Mouse (Mus musculus) liver, adult (tissue): ENCODE measurements around the gene Amotl2.

Source experiments
- GATA4 ChIP-seq: IDR thresholded peaks from 2 replicates; pipeline ENCODE4 v1.6.1; 2014; ENCODE audit warnings: mild to moderate bottlenecking, low read length; ENCODE audit not compliant: insufficient replicate concordance

Gene Amotl2

GRCm38 (mm10) chr9:102726811-102727210 is 10.3 kb downstream of the Amotl2 start:
- TF ChIP-seq GATA4 = no peak

- TF ChIP-seq GATA4 = peak; percentile 70; the same call in 1 of the 2 replicates
Observed at GRCm38 (mm10) chr9:102727662-102728468, 11.4 kb downstream of the Amotl2 start.

- no peak for TF ChIP-seq GATA4
Observed at GRCm38 (mm10) chr9:102728469-102728747, 11.9 kb downstream of the Amotl2 start.

GRCm38 (mm10) chr9:102729093-102729845 is 12.8 kb downstream of the Amotl2 start:
- no peak for TF ChIP-seq GATA4

- no peak for TF ChIP-seq GATA4
Observed at GRCm38 (mm10) chr9:102729876-102730413, 13.5 kb downstream of the Amotl2 start.

- TF ChIP-seq GATA4 = no peak
Observed at GRCm38 (mm10) chr9:102731044-102731471, 14.6 kb downstream of the Amotl2 start.

GRCm38 (mm10) chr9:102731574-102732175 is 15.2 kb downstream of the Amotl2 start:
- TF ChIP-seq GATA4 = no peak

- TF ChIP-seq GATA4 = no peak
Observed at GRCm38 (mm10) chr9:102732326-102732865, 15.9 kb downstream of the Amotl2 start.

- TF ChIP-seq GATA4 = no peak
Observed at GRCm38 (mm10) chr9:102733459-102733858, 17.0 kb downstream of the Amotl2 start.

- TF ChIP-seq GATA4 = no peak
Observed at GRCm38 (mm10) chr9:102733999-102734738, 17.7 kb downstream of the Amotl2 start.

GRCm38 (mm10) chr9:102734739-102735075 is 18.2 kb downstream of the Amotl2 start:
- TF ChIP-seq GATA4 = no peak

GRCm38 (mm10) chr9:102735231-102735630 is 18.8 kb downstream of the Amotl2 start:
- no peak for TF ChIP-seq GATA4

GRCm38 (mm10) chr9:102735996-102736395 is 19.5 kb downstream of the Amotl2 start:
- no peak for TF ChIP-seq GATA4

GRCm38 (mm10) chr9:102737405-102737804 is 20.9 kb downstream of the Amotl2 start:
- no peak for TF ChIP-seq GATA4

GRCm38 (mm10) chr9:102746753-102747152 is 30.3 kb downstream of the Amotl2 start:
- TF ChIP-seq GATA4 = no peak

- no peak for TF ChIP-seq GATA4
Observed at GRCm38 (mm10) chr9:102747902-102748301, 31.4 kb downstream of the Amotl2 start.
